Mouse (Mus musculus) liver, embryonic 11.5 days (tissue): ENCODE results near the gene Gm45062. TPM values are rescaled to one million over a fixed set of nuclear protein-coding genes. Genes with fewer than 3 reads are reported as not detected.

ENCODE experiments used
- ATAC-seq: fragments of 200-750 bp; cut with Nextera tagmentation; replicated peaks from 2 replicates; pipeline ENCODE4 v1.8.0; 2017; ENCODE audit warnings: moderate number of reproducible peaks, mild to moderate bottlenecking, moderate TSS enrichment, moderate library complexity; ENCODE audit not compliant: low FRiP score
- DNase-seq: peaks from one replicate; pipeline ENCODE4 v3.0.0-alpha.2; 2017; ENCODE audit warnings: low spot score
- H3K27ac ChIP-seq: fragments of 300-500 bp; sonication (generic); 2 replicates; pipeline ENCODE4 v1.5.1; 2014; ENCODE audit warnings: mild to moderate bottlenecking, low read depth, low read length, control low read depth
- H3K27me3 ChIP-seq: fragments of 300-500 bp; sonication (generic); replicated peaks from 2 replicates; pipeline ENCODE4 v1.6.1; 2014; ENCODE audit warnings: low read length, mixed read lengths; ENCODE audit not compliant: control insufficient read depth, insufficient read depth
- H3K36me3 ChIP-seq: fragments of 300-500 bp; sonication (generic); 2 replicates; pipeline ENCODE4 v1.6.1; 2014; ENCODE audit warnings: mild to moderate bottlenecking, low read length, moderate library complexity, mixed read lengths; ENCODE audit not compliant: control insufficient read depth, insufficient read depth
- H3K4me1 ChIP-seq: fragments of 300-500 bp; sonication (generic); replicated peaks from 2 replicates; pipeline ENCODE4 v1.6.1; 2014; ENCODE audit warnings: low read length, mixed read lengths; ENCODE audit not compliant: control insufficient read depth, insufficient read depth
- H3K4me2 ChIP-seq: fragments of 300-500 bp; sonication (generic); 2 replicates; pipeline ENCODE4 v1.6.1; 2014; ENCODE audit warnings: mild to moderate bottlenecking, control low read depth, moderate library complexity
- H3K4me3 ChIP-seq: fragments of 300-500 bp; sonication (generic); 2 replicates; pipeline ENCODE4 v1.5.1; 2014; ENCODE audit warnings: low read depth, low read length, control low read depth
- H3K9ac ChIP-seq: fragments of 300-500 bp; sonication (generic); 2 replicates; pipeline ENCODE4 v1.6.1; 2014; ENCODE audit warnings: low read depth, low read length, control low read depth
- H3K9me3 ChIP-seq: fragments of 300-500 bp; sonication (generic); 2 replicates; pipeline ENCODE4 v1.6.1; 2016; ENCODE audit warnings: low read length, inconsistent platforms, mixed read lengths; ENCODE audit not compliant: control insufficient read depth
- WGBS: fragments of 180-500 bp; shearing (Covaris S2); extraction: QIAGEN DNeasy Blood & Tissue Kit; methylation state at CpG from one replicate; pipeline ENCODE4 v1.1.7; 2014; 5-methylcytosine and 5-hydroxymethylcytosine counted together
- polyA plus RNA-seq: library from polyadenylated mRNA; unstranded; fragments of >200 nt; fragmentation: Nextera tagmentation; extraction: Ambion mirVana; gene quantifications from 2 replicates; pipeline ENCODE4 v1.2.1, GENCODE M21; 2014

Gene Gm45062
- polyA plus RNA-seq, 1 experiment from 2014 or later: 3.9 TPM

DNA sequence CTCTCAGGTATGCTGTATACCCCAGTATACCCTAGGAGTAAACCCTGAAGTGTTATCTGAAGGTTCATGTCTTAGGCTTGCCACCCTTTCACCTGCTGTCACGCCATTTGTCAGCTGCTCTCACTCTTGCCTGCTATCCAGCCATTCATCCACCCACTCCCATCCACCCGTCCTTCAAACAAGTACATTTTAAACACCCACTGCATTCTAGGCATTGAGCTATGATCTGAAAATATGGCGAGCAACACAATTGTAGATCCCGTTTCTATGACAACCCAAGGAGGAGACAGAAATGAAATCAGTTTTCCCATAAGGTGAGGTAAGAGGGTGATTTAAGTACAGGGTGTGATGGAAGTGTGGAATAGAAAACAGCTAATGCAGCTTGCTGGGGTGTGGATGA lies 378.9 kb downstream of the Gm45062 start:
- Histone ChIP-seq H3K27me3 (no peaks in the 10 kb centered on the region), H3K9ac (no peak overlapping the region), H3K9me3 (no peaks in the 10 kb centered on the region), H3K4me3 (no peak overlapping the region), H3K4me2 (no peak overlapping the region), H3K4me1 (peaks cover 3% of the 10 kb centered on the region; the same call in 1 of the 2 replicates), H3K27ac (no peak overlapping the region), H3K36me3 (no peaks in the 10 kb centered on the region)
- ATAC-seq: no peak
- DNase-seq: no peak
- WGBS: 84% methylated on average over 4 of the region's 4 CpGs

DNA sequence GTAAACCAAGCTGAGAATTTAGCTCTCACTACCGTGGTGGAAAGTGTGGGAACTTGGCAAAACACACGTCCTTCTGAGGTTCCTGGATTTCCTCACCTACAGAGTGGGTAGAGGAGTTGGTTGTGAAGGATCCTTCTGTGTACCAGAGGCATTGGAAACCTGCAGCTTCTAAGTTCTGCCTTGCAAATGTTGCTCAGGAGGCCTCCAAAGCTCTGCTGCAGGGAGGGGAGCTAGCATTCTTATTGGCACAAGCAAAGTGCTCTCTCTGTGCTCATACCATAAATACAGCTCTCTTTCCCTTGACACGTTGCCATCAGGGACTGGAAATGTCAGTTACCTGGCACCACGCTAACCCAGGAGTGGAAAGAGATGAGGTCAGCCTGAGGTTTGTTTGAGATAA lies 379.6 kb downstream of the Gm45062 start:
- WGBS: 72% methylated on average over 4 of the region's 4 CpGs

DNA sequence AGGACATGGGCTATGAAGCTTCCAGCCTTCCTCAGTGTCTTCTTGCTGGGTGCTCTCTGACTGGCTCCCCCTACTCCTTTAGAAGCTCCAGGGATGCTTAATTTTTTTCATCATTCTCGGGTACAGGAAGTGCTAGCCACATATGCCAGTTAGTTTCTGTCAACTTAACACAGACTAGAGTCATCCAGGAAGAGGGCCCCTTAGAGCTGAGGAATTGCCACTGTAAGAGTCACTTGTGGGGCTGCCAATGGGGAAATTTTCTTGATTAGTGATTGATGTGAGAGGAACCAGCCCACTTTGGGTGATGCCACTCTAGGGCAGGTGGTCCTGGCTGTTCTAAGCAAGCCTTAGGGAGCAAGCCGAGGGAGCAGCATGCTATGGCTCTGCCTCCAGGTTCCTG lies 380.3 kb downstream of the Gm45062 start:
- Histone ChIP-seq H3K4me2 (no peak overlapping the region), H3K4me1 (peaks cover 3% of the 10 kb centered on the region; the same call in 1 of the 2 replicates), H3K27me3 (no peaks in the 10 kb centered on the region), H3K36me3 (no peaks in the 10 kb centered on the region), H3K27ac (no peak overlapping the region), H3K4me3 (no peak overlapping the region), H3K9me3 (no peaks in the 10 kb centered on the region), H3K9ac (no peak overlapping the region)
- 65% methylated on average over 2 of the region's 2 CpGs for WGBS
- ATAC-seq: no peak
- no peak for DNase-seq

More for the DNA sequence above, 379.6 kb downstream of the Gm45062 start:
- no peak overlapping the region for H3K27ac ChIP-seq
- no peaks in the 10 kb centered on the region for H3K9me3 ChIP-seq
- no peak overlapping the region for H3K9ac ChIP-seq
- peaks cover 3% of the 10 kb centered on the region; the same call in 1 of the 2 replicates for H3K4me1 ChIP-seq
- DNase-seq: no peak
- H3K4me3 ChIP-seq: no peak overlapping the region
- no peaks in the 10 kb centered on the region for H3K36me3 ChIP-seq
- no peaks in the 10 kb centered on the region for H3K27me3 ChIP-seq
- ATAC-seq: no peak
- no peak overlapping the region for H3K4me2 ChIP-seq

DNA sequence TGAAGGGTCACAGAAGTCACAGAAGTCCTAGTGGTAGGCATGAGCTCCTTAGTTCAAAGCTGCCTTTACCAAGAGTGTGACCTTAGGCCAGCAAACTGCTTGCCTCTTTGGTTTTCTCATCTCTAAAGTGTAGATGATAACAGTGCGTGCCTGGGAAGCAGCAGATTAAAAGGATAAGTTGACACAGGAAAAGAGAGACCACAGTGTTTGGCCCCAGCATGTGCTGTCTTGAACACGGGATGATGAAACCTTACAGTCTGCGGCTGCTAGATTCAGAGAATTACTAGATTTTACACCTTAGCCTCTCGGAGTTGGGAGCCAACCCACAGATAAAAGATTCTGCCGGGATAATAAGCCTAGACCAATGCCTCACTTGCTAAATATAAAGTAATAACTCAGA lies 381.6 kb downstream of the Gm45062 start:
- ATAC-seq (no peak), DNase-seq (no peak)
- no peak overlapping the region for H3K9ac ChIP-seq
- H3K36me3 ChIP-seq: no peaks in the 10 kb centered on the region
- H3K4me1 ChIP-seq: peaks cover 5% of the 10 kb centered on the region; the same call in 1 of the 2 replicates
- H3K27ac ChIP-seq: no peak overlapping the region
- no peaks in the 10 kb centered on the region for H3K27me3 ChIP-seq
- WGBS: 62% methylated on average over 5 of the region's 5 CpGs
- no peaks in the 10 kb centered on the region for H3K9me3 ChIP-seq
- H3K4me2 ChIP-seq: no peak overlapping the region
- H3K4me3 ChIP-seq: no peak overlapping the region

DNA sequence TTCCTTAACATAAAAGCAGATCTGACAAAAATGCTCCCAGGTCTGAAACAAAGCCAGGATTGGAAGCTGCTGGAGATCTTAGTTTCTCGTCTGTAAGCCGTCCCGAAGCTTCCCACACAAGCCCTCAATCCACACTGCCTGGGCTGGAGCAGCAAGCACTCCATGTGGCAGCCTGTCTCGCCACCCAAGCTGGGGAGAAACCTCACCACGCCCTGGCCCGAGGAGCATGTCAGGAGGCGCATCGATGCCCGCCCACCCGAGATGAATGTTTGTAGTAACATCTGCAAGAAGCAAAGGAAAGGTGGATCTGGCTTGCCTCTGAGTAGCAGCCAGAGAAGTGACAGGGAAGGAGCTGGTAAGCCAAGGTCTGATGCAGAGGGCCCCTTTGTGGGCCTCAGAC lies 385.5 kb downstream of the Gm45062 start:
- Histone ChIP-seq H3K27me3 (no peaks in the 10 kb centered on the region), H3K9me3 (no peaks in the 10 kb centered on the region), H3K4me1 (peaks cover 9% of the 10 kb centered on the region), H3K27ac (no peak overlapping the region), H3K36me3 (no peaks in the 10 kb centered on the region), H3K9ac (no peak overlapping the region), H3K4me3 (no peak overlapping the region), H3K4me2 (no peak overlapping the region)
- ATAC-seq (no peak), DNase-seq (no peak)
- WGBS: 77% methylated on average over 10 of the region's 10 CpGs

DNA sequence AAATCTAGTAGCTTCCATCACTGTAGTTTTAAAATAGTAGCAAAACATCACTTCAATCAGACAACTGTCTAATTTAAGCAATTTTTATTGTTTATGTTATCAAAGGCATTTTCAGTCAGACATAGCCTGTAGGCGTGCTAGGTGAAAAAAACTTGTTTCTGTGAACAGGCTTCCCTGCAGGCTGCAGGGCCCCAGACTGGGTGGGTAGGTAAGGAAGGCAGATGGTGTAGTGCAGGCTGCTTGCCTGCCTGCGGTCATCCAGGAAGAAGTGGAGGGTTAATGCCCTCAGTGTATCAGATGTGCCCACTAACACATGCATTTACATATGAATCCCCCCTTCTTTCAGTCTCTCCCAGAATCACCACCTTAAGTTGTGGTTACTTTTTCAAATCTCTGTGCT lies 386.5 kb downstream of the Gm45062 start:
- ATAC-seq: no peak
- Histone ChIP-seq H3K9me3 (no peaks in the 10 kb centered on the region), H3K36me3 (no peaks in the 10 kb centered on the region), H3K9ac (no peak overlapping the region), H3K27me3 (no peaks in the 10 kb centered on the region), H3K4me3 (no peak overlapping the region), H3K4me2 (no peak overlapping the region), H3K27ac (no peak overlapping the region), H3K4me1 (peaks cover 6% of the 10 kb centered on the region)
- no peak for DNase-seq
- WGBS: 63% methylated on average over 2 of the region's 2 CpGs

Other genes starting within 250 kb of the Gm45062 start
- not detected in 2 replicates for gene Col28a1, start 66.8 kb upstream of the Gm45062 start, polyA plus RNA-seq
- 28.9 and 35.1 TPM in 2 replicates for gene Mios, start 50.2 kb upstream of the Gm45062 start, polyA plus RNA-seq
- gene Rpa3, start 277 bp upstream of the Gm45062 start, polyA plus RNA-seq: 211 and 219 TPM in 2 replicates
- 20.6 and 23.1 TPM in 2 replicates for gene Umad1, start 162 bp upstream of the Gm45062 start, polyA plus RNA-seq